Mouse (Mus musculus) C2C12 (cell line): ENCODE measurements at regions not wholly inside any gene's neighbourhood (a gene's known extent, or its start where the extent isn't known, plus 50 kb on each side); places are given as distances from the start of the nearest gene placed in this dataset.
A peak's percentile ranks its signal among the peaks of the same experiment; 100 is the strongest.

ENCODE experiments used
- H3K27me3 ChIP-seq: one replicate; pipeline ENCODE4 v1.6.1; 2011; ENCODE audit not compliant: control insufficient read depth, insufficient read depth, insufficient read length
- H3K36me3 ChIP-seq: one replicate; pipeline ENCODE4 v1.6.1; 2011; ENCODE audit not compliant: control insufficient read depth, insufficient read depth
- H3K4me3 ChIP-seq: one replicate; pipeline ENCODE4 v1.5.1; 2011; ENCODE audit warnings: mild to moderate bottlenecking, control low read depth; ENCODE audit not compliant: poor library complexity, insufficient read depth, severe bottlenecking
- H3K79me2 ChIP-seq: one replicate; pipeline ENCODE4 v1.6.1; 2011; ENCODE audit not compliant: control insufficient read depth, insufficient read depth
- H3K79me3 ChIP-seq: one replicate; pipeline ENCODE4 v1.6.1; 2011; ENCODE audit warnings: low read depth, control low read depth
- H3ac ChIP-seq: one replicate; pipeline ENCODE3; 2011; ENCODE audit warnings: low read depth; ENCODE audit not compliant: control insufficient read depth, insufficient read length
- CEBPB ChIP-seq: IDR thresholded peaks from one replicate; pipeline ENCODE4 v1.6.1; 2011; ENCODE audit warnings: low read depth, mild to moderate bottlenecking, control low read depth, moderate library complexity
- CTCF ChIP-seq: IDR thresholded peaks from one replicate; pipeline ENCODE4 v1.5.1; 2011; ENCODE audit not compliant: control insufficient read depth, insufficient read depth, insufficient read length
- FOSL1 ChIP-seq: IDR thresholded peaks from one replicate; pipeline ENCODE4 v1.8.0; 2011; ENCODE audit warnings: mild to moderate bottlenecking, low read length; ENCODE audit not compliant: poor library complexity, insufficient read depth, severe bottlenecking
- MAX ChIP-seq: IDR thresholded peaks from one replicate; pipeline ENCODE4 v1.6.1; 2011; ENCODE audit warnings: mild to moderate bottlenecking, control low read depth
- MYOD1 ChIP-seq: IDR thresholded peaks from one replicate; pipeline ENCODE4 v1.6.1; 2011; ENCODE audit warnings: low read depth; ENCODE audit not compliant: control insufficient read depth, insufficient read length
- MYOG ChIP-seq: IDR thresholded peaks from one replicate; pipeline ENCODE4 v1.6.1; 2011; ENCODE audit not compliant: control insufficient read depth, insufficient read length; ENCODE audit errors: extremely low read depth
- USF1 ChIP-seq: IDR thresholded peaks from one replicate; pipeline ENCODE4 v1.6.1; 2011; ENCODE audit warnings: low read depth, mild to moderate bottlenecking, control low read depth, moderate library complexity

DNA sequence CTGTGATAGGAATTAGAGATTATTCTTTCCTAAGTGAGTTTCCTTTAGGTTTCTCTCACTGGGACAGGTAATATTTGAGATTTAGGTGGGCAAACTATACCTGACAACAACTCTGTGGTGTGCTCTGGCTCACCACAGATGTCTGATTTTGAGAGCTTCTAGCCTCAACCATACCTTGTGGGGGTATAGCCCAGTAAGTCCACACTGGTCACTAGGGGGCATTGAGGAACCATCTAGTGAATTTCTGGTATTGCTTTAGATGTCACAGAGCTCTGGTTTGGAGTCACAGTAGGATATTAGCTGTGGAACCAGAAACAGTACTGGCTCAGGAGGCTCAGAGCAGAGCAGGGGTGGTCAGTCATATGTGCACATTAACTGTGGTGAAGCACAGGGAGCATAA lies 91.5 kb upstream of the 2210010C04Rik start:
- TF ChIP-seq MYOG, result no peak
- TF ChIP-seq MYOD1, result no peak
- TF ChIP-seq FOSL1, result no peak
- no peak for TF ChIP-seq MAX
- no peak for TF ChIP-seq USF1
- no peak for TF ChIP-seq CEBPB
- no peak for TF ChIP-seq CTCF
- Histone ChIP-seq H3ac (no peak overlapping the region), H3K79me3 (no peaks in the 10 kb centered on the region), H3K27me3 (no peaks in the 10 kb centered on the region), H3K4me3 (no peak overlapping the region), H3K79me2 (no peaks in the 10 kb centered on the region), H3K36me3 (no peaks in the 10 kb centered on the region)

DNA sequence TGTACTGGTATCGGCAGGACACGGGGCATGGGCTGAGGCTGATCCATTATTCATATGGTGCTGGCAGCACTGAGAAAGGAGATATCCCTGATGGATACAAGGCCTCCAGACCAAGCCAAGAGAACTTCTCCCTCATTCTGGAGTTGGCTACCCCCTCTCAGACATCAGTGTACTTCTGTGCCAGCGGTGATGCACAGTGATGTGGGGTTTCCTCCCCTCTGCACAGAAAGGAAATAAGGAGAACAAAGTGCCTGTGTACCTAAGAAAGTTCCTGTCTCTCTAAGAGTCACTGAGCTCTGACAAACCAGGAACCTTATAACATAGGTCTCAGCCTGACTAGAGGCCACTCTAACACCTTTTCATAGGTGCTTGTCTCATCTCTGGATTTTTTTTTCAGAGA lies 86.3 kb upstream of the 2210010C04Rik start:
- H3K79me3 ChIP-seq, result no peaks in the 10 kb centered on the region
- no peaks in the 10 kb centered on the region for H3K27me3 ChIP-seq
- no peak overlapping the region for H3K4me3 ChIP-seq
- no peaks in the 10 kb centered on the region for H3K79me2 ChIP-seq
- H3ac ChIP-seq, result no peak overlapping the region
- TF ChIP-seq MAX, result no peak
- no peak for TF ChIP-seq MYOG
- TF ChIP-seq CEBPB, result no peak
- no peak for TF ChIP-seq FOSL1
- no peak for TF ChIP-seq MYOD1
- TF ChIP-seq CTCF, result no peak
- TF ChIP-seq USF1, result no peak
- no peaks in the 10 kb centered on the region for H3K36me3 ChIP-seq

GRCm38 (mm10) chr6:41119176-41119575 lies 83.9 kb upstream of the 2210010C04Rik start:
- no peak for TF ChIP-seq CTCF
- TF ChIP-seq CEBPB, result no peak
- no peak for TF ChIP-seq MYOD1
- TF ChIP-seq MYOG, result no peak
- TF ChIP-seq FOSL1, result no peak
- no peak for TF ChIP-seq USF1
- TF ChIP-seq MAX, result no peak
- no peak overlapping the region for H3K4me3 ChIP-seq
- no peaks in the 10 kb centered on the region for H3K79me2 ChIP-seq
- no peaks in the 10 kb centered on the region for H3K36me3 ChIP-seq
- H3ac ChIP-seq, result no peak overlapping the region
- no peaks in the 10 kb centered on the region for H3K27me3 ChIP-seq
- no peaks in the 10 kb centered on the region for H3K79me3 ChIP-seq

- no peaks in the 10 kb centered on the region for H3K79me3 ChIP-seq
- no peak for TF ChIP-seq FOSL1
- TF ChIP-seq USF1, result no peak
- no peak for TF ChIP-seq MAX
- TF ChIP-seq CEBPB, result no peak
- no peak for TF ChIP-seq MYOG
- TF ChIP-seq CTCF, result peak; percentile 40
- TF ChIP-seq MYOD1, result no peak
- no peak overlapping the region for H3ac ChIP-seq
- no peaks in the 10 kb centered on the region for H3K36me3 ChIP-seq
- H3K79me2 ChIP-seq, result no peaks in the 10 kb centered on the region
- no peaks in the 10 kb centered on the region for H3K27me3 ChIP-seq
- no peak overlapping the region for H3K4me3 ChIP-seq
These were observed 83.1 kb upstream of the 2210010C04Rik start for GRCm38 (mm10) chr6:41118201-41118976.

DNA sequence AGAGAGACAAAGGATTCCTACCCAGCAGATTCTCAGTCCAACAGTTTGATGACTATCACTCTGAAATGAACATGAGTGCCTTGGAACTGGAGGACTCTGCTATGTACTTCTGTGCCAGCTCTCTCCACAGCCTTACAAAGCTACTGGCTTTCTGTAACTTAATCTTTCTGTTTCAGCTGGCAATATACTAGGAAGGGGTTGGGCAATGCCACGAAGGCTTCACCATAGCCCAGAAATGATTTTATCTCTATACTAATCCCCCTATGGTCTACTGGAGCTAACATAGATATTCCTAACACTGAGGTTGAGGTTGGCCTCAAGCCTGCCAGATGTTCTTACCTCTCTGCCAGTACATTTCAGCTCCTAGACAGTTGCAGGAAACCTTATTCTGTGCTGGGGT lies 78.6 kb upstream of the 2210010C04Rik start:
- Histone ChIP-seq H3K79me2 (no peaks in the 10 kb centered on the region), H3K36me3 (no peaks in the 10 kb centered on the region), H3ac (no peak overlapping the region), H3K4me3 (no peak overlapping the region), H3K27me3 (no peaks in the 10 kb centered on the region), H3K79me3 (no peaks in the 10 kb centered on the region)
- TF ChIP-seq MYOG (no peak), CEBPB (no peak), MYOD1 (no peak), CTCF (no peak), MAX (no peak), FOSL1 (no peak), USF1 (no peak)
